In the genomic region with DNA sequence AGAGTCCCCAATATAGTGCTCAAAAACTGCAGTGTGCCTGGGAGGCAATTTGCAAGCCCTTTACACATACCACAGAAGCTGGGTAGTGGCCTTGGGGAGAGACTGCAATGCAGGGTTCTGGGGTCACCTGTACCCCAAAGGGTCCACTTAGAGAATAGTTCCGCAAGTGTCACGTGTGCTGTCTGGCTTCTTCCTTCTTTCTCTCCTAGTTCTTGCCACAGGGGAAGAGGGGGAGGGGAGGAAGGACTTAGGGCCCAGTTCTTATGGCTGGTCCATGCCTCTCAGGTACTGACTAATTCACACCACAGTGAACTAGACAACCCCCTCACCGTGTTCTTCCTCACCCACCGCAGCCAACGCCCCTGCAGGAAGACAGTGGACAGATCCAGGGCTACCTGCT, we compare ENCODE assay signal across 1 mouse cellular context.
TF ChIP-seq lines count a peak whose summit lies in the region.

No protein-coding gene starts in this region.

TF ChIP-seq in MEL, 35 proteins besides CTCF, POLR2A, EP300 and RAD21:
- TF ChIP-seq USF1 (IDR thresholded peaks at IDR 0.05; ENCODE audit: low read depth, low read length) (peak; percentile 60), ZNF384 (IDR thresholded peaks at IDR 0.05; ENCODE audit: low read depth, low read length) (no peak), NRF1 (IDR thresholded peaks at IDR 0.05; ENCODE audit: insufficient read depth, low read depth, low read length, poor library complexity, severe bottlenecking) (no peak)
